Mouse (Mus musculus) B cell, adult (primary cell): ENCODE data around the gene Bnc1. TPM values are rescaled to one million over a fixed set of nuclear protein-coding genes. Genes with fewer than 3 reads are reported as not detected.

ENCODE experiments used
- total RNA-seq: library from RNA; stranded (reverse); gene quantifications from 4 replicates; pipeline ENCODE4 v1.2.4, GENCODE M21; 2023; ENCODE audit not compliant: inconsistent age

Gene Bnc1
- total RNA-seq, result 0.12 to 0.19 TPM in 2 of 4 replicates, not detected in the others

DNA sequence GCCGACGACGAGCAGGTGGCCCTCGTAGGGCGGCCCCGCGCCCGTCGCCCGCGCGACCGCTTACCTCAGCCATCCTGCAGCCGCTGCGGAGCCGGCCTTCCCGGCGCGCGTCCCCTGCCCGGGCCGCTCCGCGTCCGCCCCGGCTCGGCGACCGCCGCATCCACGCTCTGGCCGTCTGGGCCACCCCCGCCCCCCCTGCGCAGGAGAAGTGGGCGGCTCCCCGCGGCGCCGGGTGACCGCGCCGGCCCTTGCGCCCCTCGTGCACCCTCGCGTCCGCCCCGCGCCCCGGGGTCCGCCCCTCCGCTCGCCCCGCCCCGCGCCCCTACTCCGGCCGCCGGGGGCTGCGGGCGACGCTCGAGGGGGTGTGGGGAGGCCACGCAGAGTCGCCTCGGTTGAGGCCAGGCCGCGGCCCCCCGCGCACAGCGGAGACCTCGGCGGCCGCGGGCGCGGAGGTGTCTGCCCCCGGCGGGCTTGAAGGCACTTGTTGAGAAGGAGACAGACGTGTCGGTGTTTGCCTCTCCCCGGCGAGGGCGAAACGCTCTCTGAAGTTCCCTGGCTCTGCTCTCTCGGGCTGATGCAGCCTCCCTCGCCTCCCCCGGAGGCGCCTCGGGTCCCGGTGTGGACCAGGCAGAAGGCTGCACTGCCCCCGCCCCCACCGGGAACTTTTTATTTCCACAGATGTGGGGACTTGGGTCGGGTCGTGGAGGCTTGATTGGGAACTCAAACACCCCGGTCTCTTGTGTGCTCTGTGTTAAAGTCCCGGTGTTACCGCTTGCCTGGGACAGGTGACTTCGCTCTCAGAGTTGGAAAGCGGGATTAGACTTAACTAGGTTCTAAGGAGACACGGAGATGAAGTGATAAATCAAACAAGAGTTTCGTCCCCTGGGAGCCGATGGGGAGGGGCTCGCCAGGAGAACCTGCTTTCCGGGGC, at the start of gene Bnc1:
Gene Bnc1, minus strand, starts transcription at position 162 of the 931 bp plus-strand sequence.

GRCm38 (mm10) chr7:81934267-81934745, 57.8 kb downstream of the Bnc1 start, which contains the start of gene Hdgfl3:
Hdgfl3 (minus strand) TSS chr7:81934473.

Other genes with a start within 250 kb of the Bnc1 start
- 37.2 to 47.1 TPM (median 40.7 TPM) in 4 replicates for gene Ramac, start 229.4 kb downstream of the Bnc1 start, total RNA-seq
- gene 3110040N11Rik, start 202.8 kb downstream of the Bnc1 start, total RNA-seq, result 28.8 to 34.4 TPM (median 32.7 TPM) in 4 replicates
- gene Btbd1, start 162.9 kb downstream of the Bnc1 start, total RNA-seq, result 69.0 to 77.4 TPM (median 76.1 TPM) in 4 replicates
- gene Gm10160, start 136.5 kb downstream of the Bnc1 start, total RNA-seq, result not detected in 4 replicates
- gene Tm6sf1, start 133.3 kb downstream of the Bnc1 start, total RNA-seq, result 145 to 173 TPM (median 148 TPM) in 4 replicates
- 2.8 to 3.5 TPM (median 3.3 TPM) in 4 replicates for gene Hdgfl3, start 57.8 kb downstream of the Bnc1 start, total RNA-seq
- gene Sh3gl3, start 181.5 kb upstream of the Bnc1 start, total RNA-seq, result not detected in 4 replicates